Mouse (Mus musculus) erythroblast, embryonic 14.5 days (primary cell): ENCODE results near the gene Sebox.

ENCODE experiments used
- GATA1 ChIP-seq: IDR thresholded peaks from 2 replicates; pipeline ENCODE4 v1.6.1; 2012; ENCODE audit warnings: low read length, inconsistent platforms, mixed read lengths
- TAL1 ChIP-seq: IDR thresholded peaks from 3 replicates; pipeline ENCODE4 v1.6.1; 2012; ENCODE audit warnings: low read length, inconsistent platforms, mixed read lengths

GRCm38 (mm10) chr11:78531046-78531445 lies 27.8 kb downstream of the Sebox start:
- no peak for TF ChIP-seq GATA1
- TF ChIP-seq TAL1, result no peak
